Mouse (Mus musculus) heart, postnatal 0 days (tissue): ENCODE results near the gene Ppp4c. TPM values are rescaled to one million over a fixed set of nuclear protein-coding genes. Genes with fewer than 3 reads are reported as not detected.

Experiments
- ATAC-seq: fragments of 200-750 bp; cut with Nextera tagmentation; 2 replicates; pipeline ENCODE4 v1.8.0; 2017; ENCODE audit warnings: low read depth, moderate number of reproducible peaks, moderate library complexity; ENCODE audit not compliant: insufficient read depth
- DNase-seq: peaks from one replicate; pipeline ENCODE4 v3.0.0-alpha.2; 2016; ENCODE audit warnings: low spot score
- H3K27ac ChIP-seq: fragments of 300-500 bp; sonication (generic); 2 replicates; pipeline ENCODE4 v1.5.1; 2014; ENCODE audit warnings: low read depth, mild to moderate bottlenecking
- H3K27me3 ChIP-seq: fragments of 300-500 bp; sonication (generic); 2 replicates; pipeline ENCODE4 v1.6.1; 2014; ENCODE audit warnings: low read length, mixed read lengths; ENCODE audit not compliant: control insufficient read depth, insufficient read depth
- H3K36me3 ChIP-seq: fragments of 300-500 bp; sonication (generic); replicated peaks from 2 replicates; pipeline ENCODE4 v1.6.1; 2014; ENCODE audit warnings: low read length, mixed read lengths; ENCODE audit not compliant: control insufficient read depth, insufficient read depth
- H3K4me1 ChIP-seq: fragments of 300-500 bp; sonication (generic); 2 replicates; pipeline ENCODE4 v1.6.1; 2014; ENCODE audit warnings: antibody characterized with exemption; ENCODE audit not compliant: control insufficient read depth, insufficient read depth
- H3K4me2 ChIP-seq: fragments of 300-500 bp; sonication (generic); 2 replicates; pipeline ENCODE4 v1.6.1; 2014; ENCODE audit warnings: low read depth, mild to moderate bottlenecking, low read length, moderate library complexity
- H3K4me3 ChIP-seq: fragments of 300-500 bp; sonication (generic); 2 replicates; pipeline ENCODE4 v1.5.1; 2014; ENCODE audit warnings: low read depth, low read length
- H3K9ac ChIP-seq: fragments of 300-500 bp; sonication (generic); replicated peaks from 2 replicates; pipeline ENCODE4 v1.6.1; 2014; ENCODE audit warnings: low read depth, low read length, mixed read lengths
- H3K9me3 ChIP-seq: fragments of 300-500 bp; sonication (generic); replicated peaks from 2 replicates; pipeline ENCODE4 v1.6.1; 2016; ENCODE audit warnings: low read length; ENCODE audit not compliant: control insufficient read depth
- CTCF ChIP-seq: IDR thresholded peaks from 2 replicates; pipeline ENCODE4 v1.5.1; 2016; ENCODE audit warnings: antibody characterized with exemption, control low read depth, low read depth
- EP300 ChIP-seq: IDR thresholded peaks from 2 replicates; pipeline ENCODE4 v1.6.1; 2016; ENCODE audit warnings: antibody characterized with exemption, low read depth
- WGBS: fragments of 180-500 bp; shearing (Covaris S2); extraction: QIAGEN DNeasy Blood & Tissue Kit; methylation state at CpG from one replicate; pipeline ENCODE4 v1.1.7; 2014; 5-methylcytosine and 5-hydroxymethylcytosine counted together
- polyA plus RNA-seq: library from polyadenylated mRNA; unstranded; fragments of >200 nt; fragmentation: Nextera tagmentation; extraction: Ambion mirVana; gene quantifications from 2 replicates; pipeline ENCODE4 v1.2.1, GENCODE M21; 2015
- total RNA-seq: library from RNA; depleted of rRNA; stranded (reverse); fragments of >200 nt; gene quantifications from 2 replicates; pipeline ENCODE4 v1.2.3, GENCODE M21; 2014; ENCODE audit warnings: low replicate concordance

Gene Ppp4c
- total and polyA plus RNA-seq, 2 experiments from 2014 or later, result 77.4 to 118 TPM

DNA sequence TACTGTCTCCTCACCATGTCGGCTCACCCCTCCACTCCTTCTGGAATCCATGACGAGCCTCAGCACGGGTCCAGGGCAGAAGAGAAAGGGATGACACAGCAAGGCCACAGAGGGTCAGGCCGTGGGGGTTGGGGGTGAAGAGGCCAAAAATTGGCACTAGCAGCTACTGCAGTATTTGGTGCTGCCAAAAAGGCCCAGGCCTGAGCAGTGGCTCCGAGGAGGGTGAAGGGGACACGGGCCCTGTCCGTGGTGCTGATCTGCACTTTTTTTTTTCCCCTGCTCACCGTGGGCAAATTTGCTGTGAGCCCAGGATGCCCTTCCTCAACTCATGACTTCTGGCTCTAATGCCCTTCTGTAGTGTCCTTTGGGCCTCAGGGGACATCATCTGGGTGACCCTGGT lies 33.1 kb upstream of the Ppp4c start:
- 13% methylated on average over 8 of the region's 8 CpGs for WGBS
- H3K4me1 ChIP-seq, result no peaks in the 10 kb centered on the region; the same call in 1 of the 2 replicates
- no peak overlapping the region for H3K4me2 ChIP-seq
- H3K9me3 ChIP-seq, result no peaks in the 10 kb centered on the region
- no peaks in the 10 kb centered on the region for H3K36me3 ChIP-seq
- H3K4me3 ChIP-seq, result no peak overlapping the region
- DNase-seq (no peak), ATAC-seq (no peak)
- H3K27ac ChIP-seq, result no peak overlapping the region
- no peak overlapping the region for H3K9ac ChIP-seq
- H3K27me3 ChIP-seq, result peaks cover 42% of the 10 kb centered on the region
- TF ChIP-seq CTCF (no peak), EP300 (no peak)

DNA sequence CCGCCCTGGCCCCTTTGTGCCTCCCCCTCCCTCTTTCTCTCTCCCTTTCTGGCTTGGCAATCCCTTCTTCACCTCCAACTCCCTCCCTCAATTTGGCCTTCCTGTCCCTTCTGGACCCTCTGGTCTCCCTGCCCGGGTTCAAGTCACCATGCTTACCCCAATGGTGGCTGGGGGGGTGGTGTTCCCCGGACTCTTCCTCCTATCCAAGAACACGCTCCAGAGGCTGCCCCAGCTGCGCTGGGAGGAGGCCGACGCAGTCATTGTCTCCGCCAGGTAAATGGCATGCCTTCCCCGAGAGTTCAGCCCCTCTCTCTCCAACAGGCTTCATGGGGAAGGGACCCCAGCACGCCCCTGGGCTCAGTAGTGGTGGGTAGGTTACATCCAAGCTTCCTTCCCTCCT lies 31.6 kb upstream of the Ppp4c start:
- Histone ChIP-seq H3K4me1 (no peaks in the 10 kb centered on the region; the same call in 1 of the 2 replicates), H3K4me2 (no peak overlapping the region), H3K27ac (no peak overlapping the region), H3K27me3 (peaks cover 31% of the 10 kb centered on the region), H3K9me3 (no peaks in the 10 kb centered on the region), H3K36me3 (no peaks in the 10 kb centered on the region), H3K9ac (no peak overlapping the region), H3K4me3 (no peak overlapping the region)
- TF ChIP-seq CTCF (no peak), EP300 (no peak)
- no peak for ATAC-seq
- WGBS, result 15% methylated on average over 10 of the region's 10 CpGs
- DNase-seq, result no peak

DNA sequence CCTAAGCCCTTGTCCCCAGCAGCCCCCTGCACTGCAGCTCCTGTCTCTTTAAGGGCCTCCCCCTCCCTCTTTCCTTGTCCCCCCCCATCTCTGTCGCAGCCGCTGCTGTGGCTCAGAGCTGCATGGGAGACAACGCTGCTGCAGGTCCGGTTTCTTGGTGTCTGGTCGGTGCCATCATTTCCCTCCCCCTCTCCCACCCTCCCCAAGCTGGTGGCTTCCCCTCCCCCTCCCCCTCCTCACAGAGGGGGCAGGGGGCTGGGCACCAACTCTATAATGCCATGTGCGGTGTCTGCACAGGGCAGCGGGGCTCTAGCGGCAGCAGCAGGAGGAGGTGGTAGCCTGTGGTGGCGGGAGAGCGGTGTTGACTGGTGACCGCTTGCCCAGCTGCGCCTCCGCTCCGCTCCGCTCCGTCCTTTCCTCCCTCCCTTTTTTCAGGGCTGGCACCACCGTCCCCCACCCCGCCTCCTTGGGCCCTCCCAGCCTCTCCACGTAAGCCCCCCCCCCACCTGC lies 31.0 kb upstream of the Ppp4c start:
- Histone ChIP-seq H3K27ac (no peak overlapping the region), H3K4me2 (peak overlapping the region; percentile 57), H3K4me3 (peak overlapping the region; percentile 24), H3K36me3 (no peaks in the 10 kb centered on the region), H3K9ac (no peak overlapping the region; the same call in 1 of the 2 replicates), H3K4me1 (no peaks in the 10 kb centered on the region; the same call in 1 of the 2 replicates), H3K27me3 (peaks cover 30% of the 10 kb centered on the region), H3K9me3 (no peaks in the 10 kb centered on the region)
- WGBS, result 3% methylated on average over 18 of the region's 19 CpGs
- ATAC-seq (0 out of 2 replicates have a peak, but pooled peaks have one; percentile 18), DNase-seq (no peak)
- TF ChIP-seq CTCF (no peak), EP300 (no peak)

DNA sequence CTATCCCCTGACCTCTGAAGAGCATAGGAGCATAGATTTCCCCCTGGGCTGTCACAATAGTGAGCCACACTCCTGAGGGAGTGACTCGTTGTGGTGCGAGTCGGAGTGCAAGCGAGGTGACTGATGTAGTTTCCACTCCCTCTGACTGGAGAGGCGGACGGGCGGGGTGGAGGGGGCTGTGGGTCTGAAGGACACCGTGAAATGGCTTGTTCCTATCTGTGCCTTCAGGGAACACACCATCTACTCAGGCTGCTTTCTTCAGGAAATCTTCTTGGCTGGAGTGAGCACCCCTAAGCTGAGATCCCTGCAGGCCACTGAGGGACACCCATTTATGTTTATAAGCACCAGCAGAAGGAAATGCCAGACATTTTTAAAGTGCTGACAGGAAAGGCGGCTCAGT lies 30.4 kb upstream of the Ppp4c start:
- no peaks in the 10 kb centered on the region for H3K36me3 ChIP-seq
- no peaks in the 10 kb centered on the region for H3K9me3 ChIP-seq
- peak overlapping the region; percentile 57; the same call in 1 of the 2 replicates for H3K4me2 ChIP-seq
- no peaks in the 10 kb centered on the region; the same call in 1 of the 2 replicates for H3K4me1 ChIP-seq
- peaks cover 30% of the 10 kb centered on the region for H3K27me3 ChIP-seq
- ATAC-seq (no peak), DNase-seq (no peak)
- H3K9ac ChIP-seq, result no peak overlapping the region
- H3K4me3 ChIP-seq, result no peak overlapping the region
- TF ChIP-seq EP300 (no peak), CTCF (no peak)
- no peak overlapping the region for H3K27ac ChIP-seq
- WGBS, result 24% methylated on average over 9 of the region's 9 CpGs

DNA sequence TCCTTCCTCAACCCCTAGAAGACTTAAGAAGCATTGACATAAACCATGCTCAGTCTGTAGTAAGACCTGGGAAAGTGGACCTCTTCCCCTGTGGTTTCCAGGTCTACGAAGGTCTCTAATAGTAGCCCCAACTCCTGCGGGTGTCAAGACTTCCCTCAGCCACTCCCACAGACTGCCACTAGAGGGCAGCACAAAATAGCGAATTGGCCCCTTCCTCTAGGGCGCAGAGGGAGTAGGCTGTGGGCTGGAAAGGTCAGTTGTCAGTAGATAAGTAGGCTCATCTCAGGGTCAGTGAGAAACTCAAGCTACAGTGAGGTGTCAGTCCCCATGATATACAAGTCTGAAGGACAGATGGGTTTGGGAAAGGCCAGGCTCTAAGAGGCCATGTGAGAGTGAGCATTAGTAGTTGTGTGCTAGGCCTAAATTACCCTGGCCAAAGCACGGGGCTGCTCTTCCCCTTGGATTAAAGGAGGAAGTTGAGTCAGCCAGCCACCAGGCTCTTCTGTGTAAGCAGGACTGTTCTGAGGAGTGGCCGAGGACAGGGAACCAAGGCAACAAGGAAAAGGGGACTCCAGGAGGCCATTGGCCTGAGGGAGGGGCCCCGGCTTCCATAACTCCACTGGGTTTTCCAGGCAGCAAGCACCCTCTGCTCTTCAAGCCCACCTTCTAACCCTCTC lies 29.7 kb upstream of the Ppp4c start:
- Histone ChIP-seq H3K4me3 (no peak overlapping the region), H3K9ac (no peak overlapping the region), H3K36me3 (no peaks in the 10 kb centered on the region), H3K27ac (no peak overlapping the region), H3K27me3 (peaks cover 30% of the 10 kb centered on the region), H3K4me2 (no peak overlapping the region), H3K4me1 (no peaks in the 10 kb centered on the region; the same call in 1 of the 2 replicates), H3K9me3 (no peaks in the 10 kb centered on the region)
- DNase-seq (peak; percentile 47), ATAC-seq (peak; percentile 45; the same call in 1 of the 2 replicates)
- WGBS, result 26% methylated on average over 7 of the region's 7 CpGs
- TF ChIP-seq CTCF (peak; percentile 92), EP300 (no peak)
